Mouse (Mus musculus) lung, embryonic 15.5 days (tissue): ENCODE measurements around the gene Lhfpl2. TPM values are rescaled to one million over a fixed set of nuclear protein-coding genes. Genes with fewer than 3 reads are reported as not detected.

Experiments used
- ATAC-seq: fragments of 200-750 bp; cut with Nextera tagmentation; 2 replicates; pipeline ENCODE4 v1.8.0; 2017; ENCODE audit warnings: moderate number of reproducible peaks, borderline replicate concordance; ENCODE audit not compliant: low FRiP score, low TSS enrichment; ENCODE audit errors: extremely low read depth
- H3K27ac ChIP-seq: fragments of 300-500 bp; sonication (generic); 2 replicates; pipeline ENCODE4 v1.5.1; 2015; ENCODE audit warnings: moderate library complexity, mild to moderate bottlenecking, inconsistent platforms
- H3K27me3 ChIP-seq: fragments of 300-500 bp; sonication (generic); 2 replicates; pipeline ENCODE4 v1.6.1; 2015; ENCODE audit warnings: inconsistent platforms
- H3K36me3 ChIP-seq: fragments of 300-500 bp; sonication (generic); 2 replicates; pipeline ENCODE4 v1.6.1; 2015; ENCODE audit warnings: inconsistent platforms
- H3K4me1 ChIP-seq: fragments of 300-500 bp; sonication (generic); 2 replicates; pipeline ENCODE4 v1.6.1; 2015; ENCODE audit warnings: inconsistent platforms
- H3K4me2 ChIP-seq: fragments of 300-500 bp; sonication (generic); 2 replicates; pipeline ENCODE4 v1.6.1; 2015; ENCODE audit warnings: inconsistent platforms, mild to moderate bottlenecking, moderate library complexity
- H3K4me3 ChIP-seq: fragments of 300-500 bp; sonication (generic); 2 replicates; pipeline ENCODE4 v1.5.1; 2015; ENCODE audit warnings: mild to moderate bottlenecking, inconsistent platforms
- H3K9ac ChIP-seq: fragments of 300-500 bp; sonication (generic); 2 replicates; pipeline ENCODE4 v1.6.1; 2015; ENCODE audit warnings: inconsistent platforms
- H3K9me3 ChIP-seq: fragments of 300-500 bp; sonication (generic); 2 replicates; pipeline ENCODE4 v1.6.1; 2016; ENCODE audit warnings: inconsistent platforms
- WGBS: fragments of 180-500 bp; shearing (Covaris S2); methylation state at CpG from one replicate; pipeline ENCODE4 v1.1.7; 2015; 5-methylcytosine and 5-hydroxymethylcytosine counted together
- polyA plus RNA-seq: library from polyadenylated mRNA; unstranded; fragments of >200 nt; fragmentation: Nextera tagmentation; extraction: Ambion mirVana; gene quantifications from 2 replicates; pipeline ENCODE4 v1.2.1, GENCODE M21; 2015

Gene Lhfpl2
- polyA plus RNA-seq, 1 experiment from 2014 or later, result 56.7 TPM

DNA sequence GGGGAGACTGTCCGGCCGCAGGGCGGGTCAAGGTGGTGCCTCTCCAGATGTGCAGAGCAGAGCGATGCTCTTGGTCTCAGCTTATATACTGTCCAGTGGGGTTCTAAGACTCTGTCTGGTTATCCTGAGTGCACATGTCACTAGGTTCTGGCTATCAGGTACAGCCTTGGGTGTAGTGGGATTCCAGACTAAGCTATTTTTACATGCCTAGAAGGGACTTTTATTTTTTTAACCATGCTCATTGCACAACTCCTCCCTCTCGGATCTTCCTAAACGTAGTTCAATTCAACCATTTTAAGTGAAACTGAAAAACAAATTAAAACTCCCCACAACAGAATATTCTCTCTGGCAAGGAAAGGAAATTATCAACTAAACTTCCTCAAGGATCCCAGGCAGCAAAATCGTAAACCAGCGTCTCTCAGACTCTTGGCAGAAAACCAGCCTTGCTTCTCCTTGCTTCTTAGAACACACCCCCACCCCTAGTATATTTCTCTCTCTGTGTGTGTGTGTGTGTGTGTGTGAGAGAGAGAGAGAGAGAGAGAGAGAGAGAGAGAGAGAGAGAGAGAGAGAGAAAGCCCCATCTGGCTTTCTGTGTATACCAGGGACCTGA, 47.4 kb downstream of the Lhfpl2 start:
- Histone ChIP-seq H3K4me2 (0 out of 2 replicates have a peak overlapping the region, but pooled peaks have one; percentile 9), H3K9ac (no peak overlapping the region), H3K4me1 (peaks cover 44% of the 10 kb centered on the region), H3K4me3 (no peak overlapping the region), H3K9me3 (no peaks in the 10 kb centered on the region), H3K36me3 (0 out of 2 replicates have a peak, but pooled peaks cover 3% of the 10 kb centered on the region), H3K27me3 (no peaks in the 10 kb centered on the region), H3K27ac (peak overlapping the region; percentile 54)
- 51% methylated on average over 8 of the region's 8 CpGs for WGBS
- ATAC-seq, result peak; percentile 24; the same call in 1 of the 2 replicates

DNA sequence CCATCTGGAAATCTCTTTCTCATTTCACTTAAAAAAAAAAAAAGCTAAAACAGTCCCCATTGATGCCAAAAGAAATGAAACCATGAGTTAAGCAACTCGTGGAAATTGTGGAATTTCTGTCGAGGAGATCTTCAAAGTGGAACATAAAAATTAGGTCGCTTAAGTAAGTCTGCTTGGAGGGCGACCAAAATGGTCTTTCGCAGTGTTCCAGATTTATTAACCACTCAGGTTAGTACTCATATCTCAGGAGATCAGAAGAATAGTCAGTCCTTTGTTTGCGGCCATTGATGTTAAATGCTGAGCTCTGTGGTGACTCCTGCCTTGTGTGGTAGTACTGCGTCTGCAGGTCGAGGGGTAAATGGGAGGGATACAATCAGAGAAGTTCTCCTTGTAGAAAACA, 48.8 kb downstream of the Lhfpl2 start:
- Histone ChIP-seq H3K9ac (no peak overlapping the region), H3K27me3 (no peaks in the 10 kb centered on the region), H3K27ac (peak overlapping the region; percentile 45; the same call in 1 of the 2 replicates), H3K4me3 (no peak overlapping the region), H3K36me3 (0 out of 2 replicates have a peak, but pooled peaks cover 6% of the 10 kb centered on the region), H3K4me1 (peaks cover 30% of the 10 kb centered on the region), H3K4me2 (no peak overlapping the region), H3K9me3 (no peaks in the 10 kb centered on the region)
- no peak for ATAC-seq
- WGBS, result 74% methylated on average over 8 of the region's 8 CpGs

DNA sequence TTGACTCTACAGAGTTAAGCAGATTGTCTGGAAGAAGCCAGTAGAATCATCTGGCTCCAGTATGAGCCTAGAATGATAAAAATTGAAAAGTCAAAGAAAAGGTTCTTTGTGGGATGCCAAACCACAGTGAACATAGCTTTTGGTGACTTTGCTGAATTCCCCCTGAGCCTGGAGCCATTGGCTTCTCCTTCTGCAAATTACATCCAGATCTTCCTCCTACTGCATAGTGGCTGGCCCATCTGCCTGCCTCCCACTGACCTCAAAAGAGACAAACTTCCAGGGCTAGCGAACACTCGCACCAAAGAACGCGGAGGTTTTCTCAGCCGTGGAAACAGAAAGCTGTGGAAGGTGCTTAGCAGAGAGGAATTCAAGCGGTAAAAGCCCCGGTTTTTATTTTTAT, 49.4 kb downstream of the Lhfpl2 start:
- Histone ChIP-seq H3K4me1 (peaks cover 26% of the 10 kb centered on the region), H3K9me3 (no peaks in the 10 kb centered on the region), H3K4me2 (no peak overlapping the region), H3K4me3 (no peak overlapping the region), H3K27ac (no peak overlapping the region), H3K36me3 (0 out of 2 replicates have a peak, but pooled peaks cover 11% of the 10 kb centered on the region), H3K27me3 (no peaks in the 10 kb centered on the region), H3K9ac (no peak overlapping the region)
- WGBS, result 89% methylated on average over 7 of the region's 7 CpGs
- ATAC-seq, result no peak

DNA sequence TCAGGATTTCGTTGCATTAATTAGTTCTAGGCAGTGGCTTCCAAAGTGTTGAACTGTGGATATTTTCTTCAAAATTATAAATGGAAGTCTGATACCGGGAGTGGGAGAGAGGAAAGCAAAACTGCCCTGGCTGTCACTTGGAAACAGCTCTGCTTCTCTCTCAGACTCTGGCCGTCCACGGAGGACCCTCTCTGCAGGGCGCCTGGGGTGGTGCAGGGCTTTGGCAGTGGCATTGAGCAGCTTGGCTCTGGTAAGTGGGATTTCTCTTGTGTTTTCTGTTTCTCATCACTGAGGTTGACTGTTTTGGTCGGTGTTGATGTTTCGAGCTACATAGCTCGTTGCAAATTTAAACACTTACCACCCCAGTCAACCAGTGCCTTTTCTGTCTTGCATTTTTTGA, 53.0 kb downstream of the Lhfpl2 start:
- 0 out of 2 replicates have a peak, but pooled peaks cover 12% of the 10 kb centered on the region for H3K36me3 ChIP-seq
- H3K9ac ChIP-seq, result no peak overlapping the region
- no peak overlapping the region for H3K4me2 ChIP-seq
- no peaks in the 10 kb centered on the region for H3K9me3 ChIP-seq
- no peaks in the 10 kb centered on the region for H3K27me3 ChIP-seq
- ATAC-seq, result no peak
- WGBS, result 85% methylated on average over 8 of the region's 8 CpGs
- no peak overlapping the region for H3K27ac ChIP-seq
- H3K4me3 ChIP-seq, result no peak overlapping the region
- peaks cover 9% of the 10 kb centered on the region for H3K4me1 ChIP-seq

DNA sequence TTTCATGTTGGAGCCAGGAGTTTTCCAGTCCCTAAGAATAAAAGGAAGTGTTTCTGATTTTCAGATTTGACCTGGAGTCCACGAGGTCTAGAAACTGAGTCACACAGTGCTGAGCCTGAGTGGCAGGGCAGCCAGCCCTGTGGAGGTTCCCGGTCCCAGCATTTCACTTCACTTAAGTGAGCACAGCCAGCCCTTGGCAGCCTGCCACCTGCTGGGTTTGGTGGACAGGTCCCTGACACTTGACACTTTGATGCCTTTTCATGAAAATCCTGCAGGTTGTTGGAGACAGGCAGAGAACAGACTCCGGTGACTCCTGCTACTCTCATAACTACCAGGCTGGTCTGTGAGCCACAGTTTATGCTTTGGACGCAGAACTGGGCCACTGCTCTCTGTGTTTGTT, 57.9 kb downstream of the Lhfpl2 start:
- ATAC-seq, result no peak
- H3K4me3 ChIP-seq, result no peak overlapping the region
- no peaks in the 10 kb centered on the region for H3K27me3 ChIP-seq
- peaks cover 11% of the 10 kb centered on the region; the same call in 1 of the 2 replicates for H3K36me3 ChIP-seq
- H3K9ac ChIP-seq, result no peak overlapping the region
- no peak overlapping the region for H3K4me2 ChIP-seq
- H3K9me3 ChIP-seq, result no peaks in the 10 kb centered on the region; the same call in 1 of the 2 replicates
- H3K4me1 ChIP-seq, result peaks cover 19% of the 10 kb centered on the region; the same call in 1 of the 2 replicates
- 58% methylated on average over 4 of the region's 4 CpGs for WGBS
- H3K27ac ChIP-seq, result 0 out of 2 replicates have a peak overlapping the region, but pooled peaks have one; percentile 7

DNA sequence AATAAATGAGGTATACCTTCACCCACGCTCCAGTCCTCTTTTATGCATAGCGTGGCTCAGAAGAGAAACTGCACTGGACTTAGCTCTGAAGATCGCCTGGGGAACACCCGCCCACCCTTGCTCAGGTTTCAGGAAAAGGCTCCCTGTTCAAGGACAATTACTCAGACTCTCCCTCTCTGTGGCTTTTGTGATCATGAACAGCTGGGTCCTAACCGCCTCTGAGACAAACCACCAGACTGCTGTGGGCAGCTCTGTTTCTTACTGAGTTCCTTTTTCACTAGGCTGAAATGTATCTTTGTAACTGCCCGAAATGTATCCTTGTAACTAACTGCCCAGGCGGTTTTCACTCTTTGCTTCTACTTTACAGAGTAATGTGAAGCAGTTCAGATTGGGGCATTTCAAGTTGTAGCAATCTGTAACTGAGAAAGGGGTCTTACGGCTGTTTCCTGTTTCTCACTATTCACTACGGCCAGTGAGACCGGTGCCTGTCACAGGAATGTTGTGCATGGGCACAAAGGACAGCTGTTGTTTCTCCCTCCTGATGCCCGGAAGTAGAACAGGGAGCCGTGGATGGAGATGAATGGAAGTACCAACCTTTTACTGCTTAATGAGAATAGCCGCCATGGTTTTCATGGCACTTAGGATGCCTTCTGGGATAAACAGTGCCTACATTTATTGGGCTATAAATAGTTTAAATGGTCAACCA, 59.3 kb downstream of the Lhfpl2 start:
- Histone ChIP-seq H3K27ac (peak overlapping the region; percentile 64), H3K4me3 (no peak overlapping the region), H3K27me3 (no peaks in the 10 kb centered on the region), H3K4me2 (no peak overlapping the region), H3K4me1 (peaks cover 19% of the 10 kb centered on the region; the same call in 1 of the 2 replicates), H3K9me3 (no peaks in the 10 kb centered on the region; the same call in 1 of the 2 replicates), H3K36me3 (peaks cover 11% of the 10 kb centered on the region; the same call in 1 of the 2 replicates), H3K9ac (0 out of 2 replicates have a peak overlapping the region, but pooled peaks have one; percentile 16)
- ATAC-seq, result peak; percentile 40; the same call in 1 of the 2 replicates
- 51% methylated on average over 13 of the region's 13 CpGs for WGBS

DNA sequence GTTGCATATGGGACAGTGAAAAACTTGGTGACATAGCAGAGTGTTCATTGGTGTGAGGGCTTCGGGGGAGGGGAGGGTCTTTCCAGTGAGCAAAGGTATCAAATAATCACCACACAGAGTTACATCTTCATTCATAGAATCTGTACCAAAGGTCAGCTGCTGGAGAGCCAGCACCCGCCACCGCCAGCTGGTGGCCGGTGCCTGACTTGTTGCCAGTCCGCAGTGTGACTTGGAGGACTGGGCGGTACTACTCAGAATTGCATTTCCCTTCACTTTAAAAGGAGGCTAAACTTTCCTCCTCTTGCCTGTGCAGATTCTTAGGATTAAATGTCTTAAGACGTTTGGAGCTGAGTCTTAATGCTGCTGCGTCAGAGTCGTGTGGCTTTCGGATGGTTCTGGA, 59.9 kb downstream of the Lhfpl2 start:
- H3K36me3 ChIP-seq, result peaks cover 8% of the 10 kb centered on the region; the same call in 1 of the 2 replicates
- no peak overlapping the region for H3K9ac ChIP-seq
- no peaks in the 10 kb centered on the region; the same call in 1 of the 2 replicates for H3K9me3 ChIP-seq
- no peak for ATAC-seq
- no peak overlapping the region for H3K4me2 ChIP-seq
- H3K4me1 ChIP-seq, result peaks cover 19% of the 10 kb centered on the region; the same call in 1 of the 2 replicates
- WGBS, result 94% methylated on average over 10 of the region's 10 CpGs
- no peak overlapping the region for H3K4me3 ChIP-seq
- no peaks in the 10 kb centered on the region for H3K27me3 ChIP-seq
- no peak overlapping the region for H3K27ac ChIP-seq

DNA sequence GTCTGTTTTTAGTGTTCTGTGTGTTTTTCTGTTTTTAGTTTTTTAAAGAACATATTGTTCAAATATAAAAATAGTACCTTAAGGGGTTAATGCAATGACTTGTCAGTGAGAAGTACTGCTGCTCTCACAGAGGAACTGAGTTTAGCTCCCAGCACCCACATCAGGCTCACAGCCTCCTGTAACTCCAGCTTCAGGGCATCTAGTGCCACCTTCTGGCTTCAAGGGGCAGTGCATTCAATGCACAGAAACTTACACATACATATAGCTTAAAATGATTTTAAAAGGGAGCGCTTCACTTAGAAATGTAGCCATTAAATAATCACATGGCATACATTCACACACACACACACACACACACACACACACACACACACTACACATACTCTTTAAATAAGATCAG, 60.5 kb downstream of the Lhfpl2 start:
- WGBS, result 100% methylated on average over 1 of the region's 1 CpGs
- no peaks in the 10 kb centered on the region; the same call in 1 of the 2 replicates for H3K9me3 ChIP-seq
- no peak overlapping the region for H3K27ac ChIP-seq
- H3K27me3 ChIP-seq, result no peaks in the 10 kb centered on the region
- ATAC-seq, result no peak
- H3K4me3 ChIP-seq, result no peak overlapping the region
- peaks cover 19% of the 10 kb centered on the region; the same call in 1 of the 2 replicates for H3K4me1 ChIP-seq
- H3K4me2 ChIP-seq, result no peak overlapping the region
- no peak overlapping the region for H3K9ac ChIP-seq
- peaks cover 8% of the 10 kb centered on the region; the same call in 1 of the 2 replicates for H3K36me3 ChIP-seq

DNA sequence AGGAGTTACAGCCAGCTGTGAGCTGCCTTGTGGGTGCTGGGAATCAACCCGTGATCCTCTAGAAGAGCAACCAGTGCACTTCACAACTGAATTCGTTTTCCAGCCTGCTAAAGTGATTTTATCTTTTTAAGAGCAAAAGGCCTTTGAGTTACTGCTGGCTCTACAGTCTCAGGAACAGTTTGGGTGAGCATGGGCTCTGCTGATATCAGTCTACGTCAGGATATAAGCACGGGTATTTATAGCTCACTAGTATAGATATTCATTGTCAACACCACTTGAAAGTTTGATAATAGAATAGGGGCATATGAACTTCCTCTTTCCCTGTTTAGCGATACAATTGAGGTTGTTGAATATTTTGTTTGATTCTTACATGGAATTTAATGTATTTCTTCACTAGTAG, 61.7 kb downstream of the Lhfpl2 start:
- no peak overlapping the region for H3K4me2 ChIP-seq
- no peak overlapping the region for H3K27ac ChIP-seq
- no peaks in the 10 kb centered on the region for H3K27me3 ChIP-seq
- no peak overlapping the region for H3K4me3 ChIP-seq
- ATAC-seq, result no peak
- peaks cover 19% of the 10 kb centered on the region; the same call in 1 of the 2 replicates for H3K4me1 ChIP-seq
- H3K9ac ChIP-seq, result no peak overlapping the region
- 79% methylated on average over 5 of the region's 5 CpGs for WGBS
- no peaks in the 10 kb centered on the region; the same call in 1 of the 2 replicates for H3K9me3 ChIP-seq
- peaks cover 8% of the 10 kb centered on the region for H3K36me3 ChIP-seq

DNA sequence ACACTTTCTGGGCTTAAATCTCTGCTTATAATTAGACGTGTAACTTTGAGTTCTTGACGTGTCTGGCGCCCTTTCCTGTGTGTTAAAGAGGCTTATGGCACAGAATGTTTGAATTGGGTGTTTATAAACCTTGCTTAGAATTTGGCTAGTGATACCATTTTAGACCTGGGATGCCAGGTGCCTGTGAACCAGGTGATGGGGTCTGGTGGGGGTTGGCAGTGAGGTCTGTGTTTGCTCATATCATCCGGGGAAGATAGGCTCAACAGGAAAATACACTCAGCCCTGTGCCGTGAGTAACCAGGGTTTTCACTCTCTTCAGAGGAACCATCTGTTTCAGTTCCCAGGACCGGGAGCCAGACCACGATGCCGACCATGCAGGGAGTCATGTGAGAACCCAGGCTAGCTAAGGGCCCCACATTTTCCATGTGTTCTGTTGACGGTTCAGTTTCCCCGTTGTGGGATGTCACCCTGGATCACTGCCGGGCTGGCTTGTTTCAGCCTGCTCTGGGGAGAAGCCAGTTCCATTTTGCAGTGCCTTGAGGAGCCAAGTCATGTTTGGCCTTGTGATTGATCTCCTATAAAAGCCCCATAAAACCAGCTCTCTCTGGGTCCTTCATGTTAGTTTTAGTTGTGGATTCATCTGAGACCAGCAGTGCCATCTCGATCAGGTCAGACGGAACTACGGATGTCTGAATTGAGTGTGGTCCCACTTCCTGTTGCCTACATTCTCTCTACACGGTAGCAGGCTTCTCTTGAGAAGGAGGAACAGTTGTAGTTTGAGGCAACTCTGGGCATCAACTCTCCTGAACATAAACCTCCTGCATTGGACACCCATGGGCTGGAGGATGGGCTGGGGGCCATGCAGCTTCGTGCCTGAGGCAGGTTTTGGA, 65.4 kb downstream of the Lhfpl2 start:
- no peak overlapping the region for H3K4me2 ChIP-seq
- no peak overlapping the region for H3K27ac ChIP-seq
- H3K9me3 ChIP-seq, result no peaks in the 10 kb centered on the region; the same call in 1 of the 2 replicates
- 82% methylated on average over 16 of the region's 16 CpGs for WGBS
- peaks cover 8% of the 10 kb centered on the region for H3K36me3 ChIP-seq
- no peak overlapping the region for H3K9ac ChIP-seq
- no peak for ATAC-seq
- no peak overlapping the region for H3K4me3 ChIP-seq
- H3K27me3 ChIP-seq, result no peaks in the 10 kb centered on the region
- H3K4me1 ChIP-seq, result no peaks in the 10 kb centered on the region

DNA sequence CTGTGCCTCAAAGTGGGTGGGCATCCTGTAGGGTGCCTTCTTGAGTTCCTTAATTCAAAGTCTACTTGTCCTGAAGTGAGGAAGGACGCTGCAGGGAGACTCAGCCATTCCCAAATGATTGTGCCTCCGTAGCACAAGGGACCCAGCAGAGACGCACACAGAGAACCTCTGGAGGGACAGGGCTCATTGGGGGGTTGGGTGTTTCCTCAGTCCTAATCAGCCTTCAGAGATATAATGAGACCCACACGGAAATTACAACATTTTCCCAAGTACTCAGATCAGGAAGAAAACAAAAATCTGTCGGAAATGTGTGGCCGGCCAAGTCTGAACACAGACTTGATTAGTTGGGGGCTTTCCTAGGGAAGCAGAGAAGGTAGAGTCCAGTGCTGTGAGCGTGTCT, 72.8 kb downstream of the Lhfpl2 start:
- Histone ChIP-seq H3K4me1 (peaks cover 37% of the 10 kb centered on the region), H3K4me3 (no peak overlapping the region), H3K36me3 (no peaks in the 10 kb centered on the region), H3K9ac (no peak overlapping the region), H3K27me3 (no peaks in the 10 kb centered on the region), H3K9me3 (no peaks in the 10 kb centered on the region), H3K4me2 (no peak overlapping the region), H3K27ac (peak overlapping the region; percentile 19; the same call in 1 of the 2 replicates)
- no peak for ATAC-seq
- 54% methylated on average over 7 of the region's 7 CpGs for WGBS
